Mouse (Mus musculus) erythroid progenitor cell, adult 5-6 weeks (primary cell): ENCODE measurements around the gene Pex13. TPM values are rescaled to one million over a fixed set of nuclear protein-coding genes. Genes with fewer than 3 reads are reported as not detected.
A peak's percentile ranks its signal among the peaks of the same experiment; 100 is the strongest.
"Not testable (repeated sequence)": the region's sequence is repeated elsewhere in the genome, so short reads cannot be mapped to it uniquely, and the experiment has no call there.

Experiments
- ATAC-seq: replicated peaks from 2 replicates; pipeline ENCODE4 v1.8.0; 2016; ENCODE audit warnings: moderate number of reproducible peaks, mild to moderate bottlenecking, moderate TSS enrichment, inconsistent platforms; ENCODE audit not compliant: poor library complexity, low FRiP score, severe bottlenecking
- total RNA-seq, 2 experiments: library from RNA; stranded (forward) in 1 of 2; stranded (reverse) in 1 of 2; fragments of 150-400 nt in 1 of 2; fragments of 186-747, 209-891 nt in 1 of 2; gene quantifications; 2 replicates each; pipeline versions ENCODE4 v1.2.3 to v1.2.4; 2015 to 2017; ENCODE audit warnings: low replicate concordance in 2 of 2

Gene Pex13
- total RNA-seq, 2 experiments from 2014 or later: 3.8 to 4.4 TPM

DNA sequence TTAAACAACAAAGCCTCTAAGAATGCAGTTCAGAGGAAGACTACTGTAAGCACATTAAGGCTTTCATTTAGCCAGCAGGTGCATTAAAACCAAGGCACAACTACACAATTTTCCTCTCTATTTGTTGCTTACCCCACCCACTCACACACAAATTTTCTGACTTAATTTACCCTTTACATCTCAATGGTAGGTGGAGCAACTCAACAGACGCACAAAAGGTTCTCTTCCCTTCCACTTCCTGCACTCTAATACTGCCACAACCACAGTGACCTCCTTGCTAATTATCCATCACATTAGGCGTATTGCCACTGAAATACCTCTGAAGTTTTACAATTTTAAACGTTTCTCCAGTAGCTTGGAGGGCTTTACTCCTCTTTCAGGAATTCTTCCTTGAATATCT is 12.1 kb downstream of the Pex13 start:
- ATAC-seq: no peak

DNA sequence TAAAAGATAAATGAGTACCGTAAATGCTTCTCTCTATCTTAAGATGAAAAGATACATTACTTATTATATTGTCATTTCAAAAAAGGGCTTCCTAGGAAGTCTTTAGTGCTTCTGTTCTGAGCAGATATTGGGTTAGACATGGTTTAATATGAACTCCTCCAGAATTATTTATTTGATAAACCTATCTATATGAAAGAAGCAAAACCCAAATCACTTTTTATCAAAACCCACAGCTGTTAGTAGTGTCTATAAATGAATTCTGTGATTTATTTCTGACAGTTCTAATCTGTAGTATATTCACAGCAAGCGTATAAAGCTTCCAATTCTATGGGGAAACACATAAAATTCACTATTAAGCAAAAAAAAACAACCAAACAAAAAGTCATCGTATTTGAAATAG is 17.9 kb downstream of the Pex13 start:
- no peak for ATAC-seq

- ATAC-seq: no peak
These were observed 18.3 kb downstream of the Pex13 start for GRCm38 (mm10) chr11:23647431-23647830.

DNA sequence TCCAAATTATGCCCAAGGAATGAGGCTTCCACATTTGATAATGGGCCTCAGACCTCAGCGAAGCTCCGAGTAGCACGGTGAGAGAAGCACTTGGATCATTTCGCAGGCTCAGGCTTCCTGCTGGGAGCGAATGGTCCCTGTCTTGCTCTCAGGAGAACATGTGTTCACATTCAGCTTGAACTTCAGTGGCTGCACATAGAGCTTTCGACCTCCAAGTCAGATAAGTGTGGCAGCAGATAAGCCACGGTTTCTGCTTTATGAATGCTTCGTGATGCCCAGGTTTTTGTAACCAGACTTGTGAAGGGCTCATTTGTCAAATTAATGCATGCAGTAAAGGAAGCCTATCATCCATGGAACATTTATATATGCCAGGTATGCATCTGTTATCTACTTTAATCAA is 31.2 kb downstream of the Pex13 start:
- ATAC-seq: no peak

GRCm38 (mm10) chr11:23633879-23634215 is 31.9 kb downstream of the Pex13 start:
- peak; percentile 47 for ATAC-seq

DNA sequence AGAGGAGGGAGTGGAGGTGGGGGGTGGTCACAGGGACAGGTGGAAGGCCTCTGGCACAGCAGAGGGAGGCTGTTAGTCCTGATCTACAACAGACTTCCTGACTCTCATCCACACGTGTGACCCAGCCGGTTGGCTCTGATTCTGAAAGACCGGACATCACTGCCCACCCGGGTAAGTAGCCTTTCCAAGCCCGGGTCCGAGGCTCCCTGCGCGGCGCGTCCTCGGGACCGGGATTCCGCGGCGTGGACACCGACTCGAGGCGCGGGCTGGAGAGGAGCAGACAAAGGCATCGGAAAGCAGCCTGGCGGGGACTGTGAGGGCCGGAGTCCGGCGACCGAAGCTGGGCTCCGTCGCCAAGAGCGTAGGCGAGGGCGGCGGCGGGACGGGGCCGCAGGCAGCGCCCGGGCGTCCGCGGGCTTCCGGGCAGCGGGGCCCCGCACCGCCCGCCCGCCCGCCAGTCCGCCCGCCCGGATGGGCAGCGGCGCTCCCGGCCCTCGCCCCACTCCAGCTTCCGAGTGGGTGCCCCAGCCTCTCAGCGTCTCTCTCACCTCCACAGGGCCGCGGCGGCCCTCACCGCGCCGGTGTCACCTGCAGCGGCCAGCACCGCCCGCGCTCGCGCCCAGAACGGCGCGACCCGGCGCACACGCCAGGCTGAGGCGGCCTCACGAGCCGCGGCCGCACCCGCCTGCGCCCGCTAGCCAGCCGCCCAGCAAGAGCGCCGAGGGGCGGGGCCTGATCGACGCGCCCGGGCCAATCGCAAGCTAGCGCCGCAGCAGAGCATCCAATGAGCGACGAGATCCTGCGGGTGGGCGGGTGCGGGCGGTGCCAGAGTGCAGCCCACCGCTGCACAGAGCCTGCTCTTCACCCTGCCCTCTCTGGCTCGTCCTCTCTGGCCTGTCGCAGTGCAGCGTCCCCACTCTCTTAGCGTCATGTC is 32.5 kb downstream of the Pex13 start, which contains the start of gene 0610010F05Rik:
0610010F05Rik (minus strand) TSS at position 695 of the 934 bp plus-strand sequence.
- peak; percentile 98 for ATAC-seq

- ATAC-seq: no peak
These were observed 35.1 kb downstream of the Pex13 start for GRCm38 (mm10) chr11:23630664-23631063.

GRCm38 (mm10) chr11:23618995-23619394 is 46.8 kb downstream of the Pex13 start:
- ATAC-seq: no peak

- ATAC-seq: no peak
These were observed 51.2 kb downstream of the Pex13 start for GRCm38 (mm10) chr11:23614546-23614945.

GRCm38 (mm10) chr11:23607291-23607690 is 58.5 kb downstream of the Pex13 start:
- ATAC-seq: not testable (repeated sequence)

Other genes starting within 250 kb of the Pex13 start
- 40.7 and 44.7 TPM in 2 replicates for gene Ahsa2, start 167.9 kb downstream of the Pex13 start, total RNA-seq (2015; ENCODE audit: low replicate concordance)
- gene Ahsa2, start 167.9 kb downstream of the Pex13 start, total RNA-seq (2017; ENCODE audit: low replicate concordance): 18.7 and 20.8 TPM in 2 replicates
- not detected in 2 replicates for gene 1700093K21Rik, start 144.8 kb downstream of the Pex13 start, total RNA-seq (2015; ENCODE audit: low replicate concordance)
- not detected in 2 replicates for gene 1700093K21Rik, start 144.8 kb downstream of the Pex13 start, total RNA-seq (2017; ENCODE audit: low replicate concordance)
- 4.7 and 16.8 TPM in 2 replicates for gene 0610010F05Rik, start 32.3 kb downstream of the Pex13 start, total RNA-seq (2015; ENCODE audit: low replicate concordance)
- gene 0610010F05Rik, start 32.3 kb downstream of the Pex13 start, total RNA-seq (2017; ENCODE audit: low replicate concordance): 3.0 and 3.9 TPM in 2 replicates
- 14.7 and 18.0 TPM in 2 replicates for gene Pus10, start 285 bp downstream of the Pex13 start, total RNA-seq (2015; ENCODE audit: low replicate concordance)
- 4.1 and 23.0 TPM in 2 replicates for gene Pus10, start 285 bp downstream of the Pex13 start, total RNA-seq (2017; ENCODE audit: low replicate concordance)
- gene Rel, start 105.0 kb upstream of the Pex13 start, total RNA-seq (2015; ENCODE audit: low replicate concordance): 6.3 and 7.6 TPM in 2 replicates
- gene Rel, start 105.0 kb upstream of the Pex13 start, total RNA-seq (2017; ENCODE audit: low replicate concordance): 0.90 and 1.2 TPM in 2 replicates
- gene Papolg, start 229.3 kb upstream of the Pex13 start, total RNA-seq (2015; ENCODE audit: low replicate concordance): 15.1 and 28.5 TPM in 2 replicates
- 12.7 and 13.5 TPM in 2 replicates for gene Papolg, start 229.3 kb upstream of the Pex13 start, total RNA-seq (2017; ENCODE audit: low replicate concordance)